7 mouse cellular contexts compared by ENCODE assay signal in genomic region chr11:62746001-62746533, GRCm38 (mm10). TPM values are rescaled to one million over a fixed set of nuclear protein-coding genes. Genes with fewer than 3 reads are reported as not detected.
DNase-seq lines count a peak whose midpoint lies in the region.

No protein-coding gene starts in this region.

- intact Hi-C loops in left cerebral cortex, postnatal 36 days (cut with DNase I) = loop anchor here (10.0 kb wide), 1 partner anchor 429 kb away; no protein-coding TSS in a partner anchor

- DNase-seq in adrenal gland, postnatal 10 days = peak; percentile 78
- DNase-seq in embryo, embryonic 9.5 days (ENCODE audit: extremely low spot score) = peak; percentile 75
- peak; percentile 67 to 81 for DNase-seq in heart, adult 18-20 months
- DNase-seq in kidney, adult 11 months = peak; percentile 59
- DNase-seq in left cerebral cortex, postnatal 36 days (ENCODE audit: low spot score in 2 of 2) = peak; percentile 72 to 79
- peak; percentile 74 for DNase-seq in mesoderm, embryonic 11.5 days (ENCODE audit: low read depth, low spot score)
- DNase-seq in skeletal muscle tissue, adult 2 months (ENCODE audit: low read depth, low spot score) = peak; percentile 34

RNA-seq across cellular contexts. Expression of gene Gm10428, which starts 6.8 kb away (rescaled TPM):
- not detected for total RNA-seq in adrenal gland, postnatal 10 days (2021)
- not detected for total RNA-seq in heart, adult 18-20 months (2021)
- total RNA-seq in left cerebral cortex, postnatal 36 days (2021) = not detected

RNA-seq across cellular contexts. Expression of gene Zfp287, which starts 14.4 kb away (rescaled TPM):
- 1 to 10 TPM; 3.6 to 5.5 TPM for total RNA-seq in adrenal gland, postnatal 10 days (2021)
- 1 to 10 TPM; 1.8 to 1.9 TPM for total RNA-seq in heart, adult 18-20 months (2021)
- total RNA-seq in left cerebral cortex, postnatal 36 days (2021) = 10 to 100 TPM; 14.0 to 19.1 TPM

RNA-seq across cellular contexts. Expression of gene Zfp286, which starts 43.2 kb away (rescaled TPM):
- 1 to 10 TPM; 3.4 to 5.2 TPM for total RNA-seq in adrenal gland, postnatal 10 days (2021)
- total RNA-seq in heart, adult 18-20 months (2021) = under 1 TPM; 0.40 to 0.85 TPM
- total RNA-seq in left cerebral cortex, postnatal 36 days (2021) = 10 to 100 TPM; 19.8 to 27.2 TPM

Comparison
In these comparisons a context has a peak if more than half of its experiments do, and no peak if none do; other contexts are left out.
1. Peak in every context shown above with its lines: DNase-seq.